Mouse (Mus musculus): ENCODE results near the gene Otud7b.

The Otud7b gene

GRCm38 (mm10) chr3:96084146-96084755, 20.1 kb upstream of the Otud7b start:
- no peak for DNase-seq (ENCODE audit: low spot score)

GRCm38 (mm10) chr3:96087219-96087618, 17.1 kb upstream of the Otud7b start:
- no peak for DNase-seq (ENCODE audit: low spot score)

- no peak for DNase-seq (ENCODE audit: low spot score)
Observed at GRCm38 (mm10) chr3:96087801-96088200, 16.5 kb upstream of the Otud7b start.

GRCm38 (mm10) chr3:96089882-96090489, 14.3 kb upstream of the Otud7b start:
- no peak for DNase-seq (ENCODE audit: low spot score)

- no peak for DNase-seq (ENCODE audit: low spot score)
Observed at GRCm38 (mm10) chr3:96091146-96091545, 13.2 kb upstream of the Otud7b start.

GRCm38 (mm10) chr3:96091966-96092365, 12.4 kb upstream of the Otud7b start:
- DNase-seq (ENCODE audit: low spot score) = no peak

- no peak for DNase-seq (ENCODE audit: low spot score)
Observed at GRCm38 (mm10) chr3:96093509-96093908, 10.8 kb upstream of the Otud7b start.

DNA sequence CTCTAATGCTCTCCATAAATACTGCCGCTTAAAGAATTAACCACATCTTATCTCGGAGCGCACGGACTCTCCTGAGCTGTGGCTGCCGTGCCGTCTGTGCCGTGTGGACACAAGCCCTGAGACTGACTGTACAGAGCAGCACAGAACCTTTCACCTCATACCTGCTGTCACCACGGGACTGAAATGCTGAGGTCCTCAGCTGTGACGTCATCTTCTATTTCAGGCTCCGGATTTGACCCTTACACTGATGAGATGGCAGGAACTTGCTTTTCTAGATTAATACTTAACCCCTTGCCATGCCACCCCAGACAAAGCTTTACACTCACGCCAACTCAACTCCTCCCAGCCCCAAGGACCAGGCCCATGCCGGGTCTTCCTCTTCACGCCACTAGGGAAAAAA, 10.1 kb upstream of the Otud7b start:
- DNase-seq (ENCODE audit: low spot score) = no peak

- DNase-seq (ENCODE audit: low spot score) = no peak
Observed at GRCm38 (mm10) chr3:96098168-96098567, 6.2 kb upstream of the Otud7b start.

DNA sequence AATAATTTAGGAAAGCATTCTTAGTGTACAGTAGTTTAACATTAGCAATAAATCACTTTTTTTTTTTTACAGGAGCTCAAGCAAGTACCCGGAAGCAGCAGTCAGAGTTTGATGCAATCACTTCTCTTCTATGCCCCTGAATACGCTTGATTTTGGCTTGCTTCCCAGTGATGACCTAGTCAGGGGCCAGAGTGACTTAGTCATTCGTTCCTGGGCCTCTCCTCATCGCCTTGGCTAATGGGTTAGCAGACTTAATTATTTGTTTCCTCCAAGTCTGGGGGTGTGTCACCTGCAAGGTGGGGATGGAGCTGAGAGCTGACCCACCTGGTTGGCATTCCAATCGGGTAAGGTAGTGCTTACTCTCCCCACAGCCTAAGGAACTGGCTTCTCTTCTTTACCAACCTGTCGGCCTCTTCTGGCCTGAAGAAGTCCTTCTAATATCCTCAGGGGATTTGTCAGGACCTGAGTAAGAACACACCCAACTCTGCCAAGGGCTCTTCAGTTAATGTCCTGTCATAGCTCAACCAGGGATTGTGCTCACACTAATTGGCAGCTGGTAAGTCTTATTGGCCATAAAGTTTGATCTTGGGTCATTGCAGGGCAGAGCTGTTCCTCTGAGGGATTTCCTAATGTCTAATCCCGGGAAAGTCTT, 5.6 kb upstream of the Otud7b start:
- DNase-seq (ENCODE audit: low spot score) = no peak

DNA sequence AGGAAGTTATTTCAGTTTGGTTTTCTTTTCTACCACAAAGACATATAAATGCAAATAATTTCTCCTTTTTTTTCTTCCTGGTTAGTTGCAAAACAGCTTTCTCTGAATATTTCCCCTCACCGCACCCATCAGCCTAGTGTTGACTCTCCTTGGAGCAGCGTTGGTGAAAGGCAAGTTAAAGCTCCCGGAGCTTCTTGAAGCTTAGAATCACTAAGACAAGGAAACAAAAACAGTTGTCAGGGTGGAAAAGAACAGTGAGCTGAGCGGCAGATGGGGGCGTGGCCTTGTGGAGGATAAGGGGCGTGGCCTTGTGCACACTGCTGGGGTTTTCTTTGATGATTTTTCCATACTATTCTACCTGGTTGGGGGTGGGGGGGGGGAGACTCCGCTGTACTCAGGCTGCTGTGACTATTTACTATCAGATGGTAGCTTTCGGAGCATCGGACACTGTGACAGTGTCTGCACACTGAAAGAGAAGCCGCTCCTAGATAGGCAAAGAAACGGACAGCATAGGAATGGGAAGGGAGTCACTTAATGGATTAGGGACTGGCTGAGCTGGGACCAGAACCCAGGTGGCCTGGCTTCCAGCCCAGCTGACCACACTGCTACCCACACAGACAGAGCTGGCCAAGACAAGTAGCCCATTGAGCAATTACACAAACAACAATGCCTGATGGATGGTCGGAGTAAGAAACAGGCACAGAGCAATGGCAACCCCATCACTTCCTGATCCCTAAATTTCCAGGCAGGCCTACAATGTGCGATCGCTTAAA, 2.0 kb upstream of the Otud7b start:
- DNase-seq (ENCODE audit: low spot score) = peak; percentile 81

GRCm38 (mm10) chr3:96103901-96104260, 446 bp upstream of the Otud7b start:
- no peak for DNase-seq (ENCODE audit: low spot score)

- DNase-seq (ENCODE audit: low spot score) = no peak
Observed at GRCm38 (mm10) chr3:96105232-96105747, 963 bp downstream of the Otud7b start.

- DNase-seq (ENCODE audit: low spot score) = no peak
Observed at GRCm38 (mm10) chr3:96106151-96106550, 1.8 kb downstream of the Otud7b start.

DNA sequence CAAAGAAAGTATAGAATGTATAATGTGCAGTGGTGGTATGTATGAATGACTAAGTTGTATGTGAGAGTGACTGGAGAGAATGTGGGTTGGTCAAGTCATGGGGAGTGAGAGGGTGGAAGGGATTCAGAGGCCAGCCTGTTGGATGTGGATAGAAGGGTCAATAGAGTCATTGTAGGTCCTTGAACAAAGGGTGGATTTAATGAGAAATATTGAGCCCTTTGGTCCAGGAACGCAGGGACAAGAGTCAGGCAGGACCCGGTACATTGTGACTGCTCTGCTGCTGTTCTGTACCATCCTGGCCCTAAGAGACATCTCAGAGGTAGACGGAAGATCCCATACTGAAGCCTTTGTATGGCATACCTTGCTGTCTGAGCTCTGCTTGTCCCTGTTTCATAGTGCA, 4.0 kb downstream of the Otud7b start:
- peak; percentile 37 for DNase-seq (ENCODE audit: low spot score)

DNA sequence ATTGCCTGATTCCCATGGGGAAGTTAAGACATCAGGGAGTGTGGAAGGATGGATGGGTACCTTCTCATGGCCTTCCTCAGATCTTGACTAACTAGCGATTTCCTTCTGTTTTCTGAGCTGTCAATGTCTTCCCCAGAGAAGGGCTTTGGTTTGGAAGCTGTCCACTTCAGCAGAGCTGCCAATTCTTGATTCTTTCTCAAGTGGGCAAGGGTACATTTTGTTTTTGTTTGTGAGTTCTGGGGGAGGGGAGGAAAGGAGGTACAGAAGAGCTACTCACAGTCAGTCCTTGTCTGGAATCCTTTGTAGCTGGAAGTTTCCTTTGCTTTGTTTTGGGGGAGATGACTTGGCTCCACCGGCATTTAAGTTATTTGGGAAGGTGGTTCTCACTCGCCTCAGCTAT, 8.9 kb downstream of the Otud7b start:
- no peak for DNase-seq (ENCODE audit: low spot score)

DNA sequence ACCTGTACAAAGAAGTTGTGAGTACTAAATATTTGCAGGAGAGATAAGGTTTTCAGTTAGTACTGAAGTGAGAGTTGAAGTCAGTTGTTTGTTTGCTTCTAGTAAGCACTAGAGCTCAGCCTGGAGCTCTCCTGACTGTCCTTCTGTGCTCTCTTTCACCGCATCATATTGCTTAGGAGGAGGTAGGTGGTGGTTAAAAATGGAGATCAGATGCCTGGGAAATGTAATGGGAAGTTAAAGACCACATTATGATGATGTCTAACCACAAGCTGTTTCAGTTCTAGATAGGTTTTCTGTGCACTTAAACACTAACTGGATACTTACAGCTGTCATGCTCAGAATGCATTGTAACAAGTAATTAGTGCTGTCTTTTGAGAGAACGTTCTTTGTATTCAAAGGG, 13.8 kb downstream of the Otud7b start:
- DNase-seq (ENCODE audit: low spot score) = no peak

GRCm38 (mm10) chr3:96118702-96119101, 14.4 kb downstream of the Otud7b start:
- DNase-seq (ENCODE audit: low spot score) = no peak

DNA sequence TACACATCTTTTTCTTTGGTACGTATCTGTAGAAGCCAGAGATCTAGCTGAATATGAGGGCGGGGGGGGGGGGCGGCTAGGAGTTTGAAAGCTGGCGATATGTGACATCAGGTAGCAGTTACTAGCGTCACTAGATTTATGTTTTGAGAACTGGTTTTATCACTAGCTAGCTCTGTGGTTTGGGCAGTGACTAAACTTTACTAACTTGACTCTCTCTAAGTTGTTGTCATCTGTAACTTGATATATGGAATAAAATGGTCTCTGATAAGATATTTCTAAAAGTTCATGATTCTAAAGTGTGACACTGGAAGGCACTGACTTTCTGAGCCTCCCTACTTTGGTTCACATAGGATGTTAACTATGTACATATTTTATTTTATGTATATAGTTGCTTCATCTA, 19.9 kb downstream of the Otud7b start:
- DNase-seq (ENCODE audit: low spot score) = no peak

- DNase-seq (ENCODE audit: low spot score) = no peak
Observed at GRCm38 (mm10) chr3:96128128-96128527, 23.8 kb downstream of the Otud7b start.

DNA sequence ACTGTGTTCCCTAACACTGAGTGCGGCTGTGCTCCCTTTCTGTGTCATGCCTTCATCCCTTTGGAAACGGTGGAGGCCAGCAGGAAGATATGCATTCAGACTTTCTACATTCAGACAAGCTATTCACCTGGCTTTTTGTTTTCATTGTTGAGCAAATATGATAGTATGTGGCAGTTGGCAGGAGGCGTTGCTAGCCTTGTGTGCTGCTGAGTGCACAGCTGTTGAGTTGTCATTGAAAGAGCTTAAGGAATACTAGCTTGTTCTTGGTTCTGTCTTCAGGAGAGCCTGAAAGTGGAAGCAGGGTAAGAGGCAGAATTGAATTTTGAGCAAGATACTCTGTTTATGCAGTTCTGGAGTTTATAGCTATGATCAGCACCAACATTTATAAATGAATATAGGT, 28.2 kb downstream of the Otud7b start:
- no peak for DNase-seq (ENCODE audit: low spot score)

GRCm38 (mm10) chr3:96133327-96133905, 29.1 kb downstream of the Otud7b start:
- DNase-seq (ENCODE audit: low spot score) = no peak
